Mouse (Mus musculus) CH12.LX (cell line): ENCODE results near the gene Dpp6.

Experiments
- CTCF ChIP-seq, 2 experiments: IDR thresholded peaks in 1 of 2; conservative IDR thresholded peaks in 1 of 2; 2 replicates each; pipeline ENCODE4 v1.5.1; 2011 to 2012; ENCODE audit warnings: low read depth in 2 of 2, low read length in 2 of 2, improper control_type of control experiment in 1 of 2, inconsistent platforms in 1 of 2, mild to moderate bottlenecking in 1 of 2, moderate library complexity in 1 of 2
- ELF1 ChIP-seq: IDR thresholded peaks from 2 replicates; pipeline ENCODE4 v1.6.1; 2014; ENCODE audit warnings: low read depth, mild to moderate bottlenecking, inconsistent platforms, low read length, improper control_type of control experiment
- EP300 ChIP-seq: IDR thresholded peaks from 2 replicates; pipeline ENCODE4 v1.6.1; 2011; ENCODE audit warnings: low read length, improper control_type of control experiment
- GABPA ChIP-seq: IDR thresholded peaks from 2 replicates; pipeline ENCODE4 v1.6.1; 2012; ENCODE audit warnings: low read depth, low read length, improper control_type of control experiment, inconsistent platforms; ENCODE audit not compliant: insufficient replicate concordance
- MAFK ChIP-seq: IDR thresholded peaks from 2 replicates; pipeline ENCODE4 v1.6.1; 2011; ENCODE audit warnings: low read length, improper control_type of control experiment; ENCODE audit not compliant: insufficient replicate concordance
- NELFE ChIP-seq: IDR thresholded peaks from 2 replicates; pipeline ENCODE4 v1.6.1; 2011; ENCODE audit warnings: low read depth, low read length, improper control_type of control experiment
- POLR2A ChIP-seq: IDR thresholded peaks from 2 replicates; pipeline ENCODE4 v1.6.1; 2011; ENCODE audit warnings: low read depth, mild to moderate bottlenecking, improper control_type of control experiment, low read length
- ZMIZ1 ChIP-seq: IDR thresholded peaks from 2 replicates; pipeline ENCODE4 v1.6.1; 2012; ENCODE audit warnings: low read depth, mild to moderate bottlenecking, inconsistent platforms, low read length, improper control_type of control experiment

DNA sequence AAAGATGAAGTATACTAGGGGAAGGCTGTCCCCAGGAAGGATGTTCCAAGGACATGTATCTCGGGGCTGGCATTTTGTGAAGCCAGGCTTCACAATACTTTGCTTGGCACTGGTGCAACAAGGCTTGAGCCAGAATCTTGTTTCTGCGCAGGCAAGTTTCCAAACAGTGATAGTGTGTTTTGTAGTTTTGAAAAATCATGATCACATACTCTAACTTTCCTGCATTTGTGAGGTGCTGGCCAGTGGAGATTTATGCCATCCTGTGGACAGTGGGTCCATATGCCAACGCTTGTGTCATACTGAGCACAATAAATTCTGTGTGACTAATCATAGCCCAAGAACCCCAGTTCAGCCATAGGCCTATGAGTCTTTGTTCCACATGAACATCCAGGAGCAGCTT, 558.8 kb downstream of the Dpp6 start:
- TF ChIP-seq GABPA (no peak), EP300 (no peak), MAFK (no peak), NELFE (no peak), POLR2A (no peak), ELF1 (no peak), ZMIZ1 (no peak), CTCF (conservative IDR thresholded peaks at IDR 0.05 in 1 of 2, IDR thresholded peaks at IDR 0.05 in 1 of 2; ENCODE audit: low read depth in 2 of 2, low read length in 2 of 2) (no peak)
